Mouse (Mus musculus) frontal cortex, postnatal 25 days (tissue): Measurements from ENCODE around the gene Gabrg3.
A peak's percentile ranks its signal among the peaks of the same experiment; 100 is the strongest.

Experiments used
- DNase-seq, 2 experiments: peaks; one replicate each; pipeline ENCODE4 v3.0.0; 2022; ENCODE audit warnings: low spot score in 2 of 2

The Gabrg3 gene

GRCm38 (mm10) chr7:57386517-57387340, at the start of gene Gabrg3:
Gabrg3 (minus strand) TSS chr7:57387188.
- peak in 1 of 2 experiments; percentile 43 for DNase-seq

GRCm38 (mm10) chr7:57422675-57423074, 35.7 kb upstream of the Gabrg3 start:
- DNase-seq, result no peak

GRCm38 (mm10) chr7:57421044-57421443, 34.1 kb upstream of the Gabrg3 start:
- DNase-seq, result no peak

GRCm38 (mm10) chr7:57419392-57419791, 32.4 kb upstream of the Gabrg3 start, which contains the start of gene Gabrb3:
Gabrb3 (plus strand) TSS chr7:57419692.
- no peak for DNase-seq

- DNase-seq, result no peak
These were observed 25.9 kb upstream of the Gabrg3 start for GRCm38 (mm10) chr7:57412896-57413295.

- no peak for DNase-seq
These were observed 24.2 kb upstream of the Gabrg3 start for GRCm38 (mm10) chr7:57411163-57411562.

- no peak for DNase-seq
These were observed 6.6 kb upstream of the Gabrg3 start for GRCm38 (mm10) chr7:57393551-57393950.

GRCm38 (mm10) chr7:57390046-57390445, 3.1 kb upstream of the Gabrg3 start:
- peak in 1 of 2 experiments; percentile 9 for DNase-seq

GRCm38 (mm10) chr7:57387341-57387654, 310 bp upstream of the Gabrg3 start:
- DNase-seq, result no peak

GRCm38 (mm10) chr7:57384112-57384511, 2.9 kb downstream of the Gabrg3 start:
- DNase-seq, result no peak

GRCm38 (mm10) chr7:57366013-57366390, 21.0 kb downstream of the Gabrg3 start:
- DNase-seq, result no peak

GRCm38 (mm10) chr7:57365134-57366012, 21.6 kb downstream of the Gabrg3 start:
- DNase-seq, result no peak

- DNase-seq, result no peak
These were observed 23.2 kb downstream of the Gabrg3 start for GRCm38 (mm10) chr7:57363812-57364211.

- no peak for DNase-seq
These were observed 29.0 kb downstream of the Gabrg3 start for GRCm38 (mm10) chr7:57357871-57358540.

GRCm38 (mm10) chr7:57356565-57357301, 30.3 kb downstream of the Gabrg3 start:
- peak in 1 of 2 experiments; percentile 9 for DNase-seq

GRCm38 (mm10) chr7:57348774-57349173, 38.2 kb downstream of the Gabrg3 start:
- no peak for DNase-seq

GRCm38 (mm10) chr7:57341910-57342309, 45.1 kb downstream of the Gabrg3 start:
- no peak for DNase-seq

GRCm38 (mm10) chr7:57331211-57331610, 55.8 kb downstream of the Gabrg3 start:
- no peak for DNase-seq

- no peak for DNase-seq
These were observed 56.7 kb downstream of the Gabrg3 start for GRCm38 (mm10) chr7:57330240-57330639.

GRCm38 (mm10) chr7:57324473-57324872, 62.5 kb downstream of the Gabrg3 start:
- DNase-seq, result no peak

- no peak for DNase-seq
These were observed 64.9 kb downstream of the Gabrg3 start for GRCm38 (mm10) chr7:57322086-57322485.
